9 mouse cellular contexts compared by ENCODE assay signal in the genomic region with DNA sequence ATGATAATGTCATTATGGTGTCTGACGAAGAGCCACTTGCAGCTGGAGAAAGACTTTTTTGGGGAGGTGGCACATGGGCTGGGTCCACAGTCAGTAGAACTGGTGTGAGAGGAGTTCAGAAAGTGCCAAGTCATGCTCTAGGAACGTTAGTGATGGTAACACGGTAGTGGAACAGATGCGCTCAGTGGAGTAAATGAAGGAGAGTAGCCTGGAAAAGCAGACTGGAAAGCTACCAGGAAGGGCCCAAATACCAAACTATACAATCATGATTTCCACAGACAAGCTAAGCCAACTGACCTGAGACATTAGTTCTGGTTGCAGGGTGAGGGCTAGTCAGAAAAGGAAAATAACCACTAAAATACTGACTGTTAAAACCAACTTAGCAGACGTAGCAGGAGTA. TPM values are rescaled to one million over a fixed set of nuclear protein-coding genes. Genes with fewer than 3 reads are reported as not detected.
DNase-seq lines count a peak whose midpoint lies in the region; ATAC-seq lines count a peak whose summit lies in the region.
"Had no signal": no experiment of that assay in that cellular context is flagged by ENCODE, and none has a peak within 500 bp of the region (broad histone marks: within the 10 kb centered on the region; RNA-seq: fewer than 3 reads in every experiment).

No protein-coding gene starts in this region.

- peak; percentile 79 for DNase-seq in heart, embryonic 10.5 days (ENCODE audit: low spot score)
- DNase-seq in heart, adult 18-20 months, result no peak
- peak; percentile 86 for DNase-seq in MEL-GATA-1-ER (ENCODE audit: extremely low read depth, low read depth)
- no peak for DNase-seq in limb, embryonic 11.5 days (ENCODE audit: low spot score)
- no peak for DNase-seq in adrenal gland, postnatal 36 days
- no peak for DNase-seq in urinary bladder, postnatal 10 days (ENCODE audit: low spot score)

- 0 out of 2 replicates have a peak overlapping the region, but pooled peaks have one; percentile 16 for H3K27ac ChIP-seq in heart, embryonic 10.5 days
- no peak overlapping the region for H3K27ac ChIP-seq in limb, embryonic 11.5 days (replicated peaks; ENCODE audit: low read depth, low read length)
- H3K27ac ChIP-seq in neural tube, embryonic 14.5 days (ENCODE audit: low read depth, low read length), result no peak overlapping the region

- H3K9ac ChIP-seq in limb, embryonic 11.5 days (ENCODE audit: low read length), result peak overlapping the region; percentile 43; the same call in 1 of the 2 replicates
- H3K9ac ChIP-seq in neural tube, embryonic 14.5 days (replicated peaks; ENCODE audit: low read depth, low read length), result peak overlapping the region; percentile 37; the same call in 1 of the 2 replicates

- peaks cover 23% of the 10 kb centered on the region; the same call in 1 of the 2 replicates for H3K4me1 ChIP-seq in heart, embryonic 10.5 days
- H3K4me1 ChIP-seq in erythroblast, embryonic 14.5 days (ENCODE audit: control insufficient read depth), result peaks cover 54% of the 10 kb centered on the region
- H3K4me1 ChIP-seq in limb, embryonic 11.5 days (ENCODE audit: control insufficient read depth, insufficient read depth, low read length), result peaks cover 5% of the 10 kb centered on the region; the same call in 1 of the 2 replicates
- peaks cover 25% of the 10 kb centered on the region for H3K4me1 ChIP-seq in neural tube, embryonic 14.5 days (ENCODE audit: control insufficient read depth, insufficient read depth, low read length)

- H3K4me3 ChIP-seq in heart, embryonic 10.5 days, result peak overlapping the region; percentile 83
- peak overlapping the region; percentile 89 for H3K4me3 ChIP-seq in erythroblast, embryonic 14.5 days (replicated peaks)
- peak overlapping the region; percentile 81; the same call in 1 of the 2 replicates for H3K4me3 ChIP-seq in limb, embryonic 11.5 days (ENCODE audit: low read depth, low read length)
- peak overlapping the region; percentile 78 for H3K4me3 ChIP-seq in neural tube, embryonic 14.5 days (ENCODE audit: low read depth, low read length)

- ATAC-seq in limb, embryonic 11.5 days (ENCODE audit: insufficient number of reproducible peaks, low FRiP score, low TSS enrichment, low read depth), result no peak
- no peak for ATAC-seq in neural tube, embryonic 14.5 days (ENCODE audit: low read depth)

- H3K4me2 ChIP-seq in limb, embryonic 11.5 days (ENCODE audit: low read depth, severe bottlenecking), result peak overlapping the region; percentile 74
- H3K4me2 ChIP-seq in neural tube, embryonic 14.5 days (ENCODE audit: low read depth, low read length), result peak overlapping the region; percentile 59

- H3K9me3 ChIP-seq in heart, embryonic 10.5 days, result no peaks in the 10 kb centered on the region
- peaks cover 2% of the 10 kb centered on the region; the same call in 1 of the 2 replicates for H3K9me3 ChIP-seq in erythroblast, embryonic 14.5 days (ENCODE audit: control insufficient read depth, low read length)
- H3K9me3 ChIP-seq in limb, embryonic 11.5 days (ENCODE audit: control insufficient read depth, low read length), result no peaks in the 10 kb centered on the region
- no peaks in the 10 kb centered on the region for H3K9me3 ChIP-seq in neural tube, embryonic 14.5 days (ENCODE audit: control insufficient read depth, low read length)

- peaks cover 15% of the 10 kb centered on the region; the same call in 1 of the 2 replicates for H3K27me3 ChIP-seq in heart, embryonic 10.5 days (ENCODE audit: insufficient read depth, poor library complexity, severe bottlenecking)
- H3K27me3 ChIP-seq in erythroblast, embryonic 14.5 days (ENCODE audit: control insufficient read depth), result peaks cover 22% of the 10 kb centered on the region
- peaks cover 14% of the 10 kb centered on the region for H3K27me3 ChIP-seq in limb, embryonic 11.5 days (ENCODE audit: control insufficient read depth, insufficient read depth, low read length)
- peaks cover 6% of the 10 kb centered on the region for H3K27me3 ChIP-seq in neural tube, embryonic 14.5 days (ENCODE audit: control insufficient read depth, insufficient read depth, low read length)

- peaks cover 16% of the 10 kb centered on the region for H3K36me3 ChIP-seq in heart, embryonic 10.5 days
- H3K36me3 ChIP-seq in erythroblast, embryonic 14.5 days (ENCODE audit: control insufficient read depth), result peaks cover 48% of the 10 kb centered on the region
- H3K36me3 ChIP-seq in limb, embryonic 11.5 days (ENCODE audit: control insufficient read depth, insufficient read depth, low read length), result peaks cover 7% of the 10 kb centered on the region
- H3K36me3 ChIP-seq in neural tube, embryonic 14.5 days (ENCODE audit: control insufficient read depth, insufficient read depth, low read length), result peaks cover 11% of the 10 kb centered on the region; the same call in 1 of the 2 replicates

- WGBS in heart, embryonic 10.5 days, result 43% methylated on average over 5 of the region's 5 CpGs
- 51% methylated on average over 5 of the region's 5 CpGs for WGBS in limb, embryonic 11.5 days
- 41% methylated on average over 5 of the region's 5 CpGs for WGBS in neural tube, embryonic 14.5 days

RNA-seq across cellular contexts. Expression of a gene that starts 4.5 kb away (rescaled TPM):
- 0.31 TPM in 1 of 2 replicates, not detected in the other for polyA plus RNA-seq in heart, embryonic 10.5 days (2016; fragmentation: Nextera tagmentation; extraction: Ambion mirVana)
- 1 to 10 TPM in 1 of 2 experiments, under 1 TPM in 1; 0.74 to 1.3 TPM for total RNA-seq in heart, adult 18-20 months (2021)
- polyA plus RNA-seq in erythroblast, embryonic 14.5 days (2012), result not detected in 2 replicates
- not detected in 2 replicates for polyA plus RNA-seq in limb, embryonic 11.5 days (2014; fragmentation: Nextera tagmentation; extraction: Ambion mirVana)
- polyA plus RNA-seq in neural tube, embryonic 14.5 days (2014; fragmentation: Nextera tagmentation; extraction: Ambion mirVana), result 0.36 TPM in 1 of 2 replicates, not detected in the other
- under 1 TPM; 0.20 to 0.86 TPM for total RNA-seq in adrenal gland, postnatal 36 days (2021)

RNA-seq across cellular contexts. Expression of a gene that starts 5.1 kb away (rescaled TPM):
- 77.5 and 96.6 TPM in 2 replicates for polyA plus RNA-seq in heart, embryonic 10.5 days (2016; fragmentation: Nextera tagmentation; extraction: Ambion mirVana)
- 10 to 100 TPM; 16.7 to 18.5 TPM for total RNA-seq in heart, adult 18-20 months (2021)
- polyA plus RNA-seq in erythroblast, embryonic 14.5 days (2012), result 0.80 and 1.2 TPM in 2 replicates
- 112 and 128 TPM in 2 replicates for polyA plus RNA-seq in limb, embryonic 11.5 days (2014; fragmentation: Nextera tagmentation; extraction: Ambion mirVana)
- polyA plus RNA-seq in neural tube, embryonic 14.5 days (2014; fragmentation: Nextera tagmentation; extraction: Ambion mirVana), result 97.0 and 101 TPM in 2 replicates
- total RNA-seq in adrenal gland, postnatal 36 days (2021), result 10 to 100 TPM; 38.4 to 44.6 TPM

RNA-seq across cellular contexts. Expression of a gene that starts 36.9 kb away (rescaled TPM):
- polyA plus RNA-seq in heart, embryonic 10.5 days (2016; fragmentation: Nextera tagmentation; extraction: Ambion mirVana), result not detected in 2 replicates
- total RNA-seq in heart, adult 18-20 months (2021), result not detected
- not detected in 2 replicates for polyA plus RNA-seq in erythroblast, embryonic 14.5 days (2012)
- not detected in 2 replicates for polyA plus RNA-seq in limb, embryonic 11.5 days (2014; fragmentation: Nextera tagmentation; extraction: Ambion mirVana)
- polyA plus RNA-seq in neural tube, embryonic 14.5 days (2014; fragmentation: Nextera tagmentation; extraction: Ambion mirVana), result not detected in 2 replicates
- total RNA-seq in adrenal gland, postnatal 36 days (2021), result not detected
- polyA plus RNA-seq: small intestine, adult 2 months had no signal

RNA-seq across cellular contexts. Expression of a gene that starts 43.6 kb away (rescaled TPM):
- 60.1 and 74.5 TPM in 2 replicates for polyA plus RNA-seq in heart, embryonic 10.5 days (2016; fragmentation: Nextera tagmentation; extraction: Ambion mirVana)
- 10 to 100 TPM; 46.9 to 49.2 TPM for total RNA-seq in heart, adult 18-20 months (2021)
- polyA plus RNA-seq in erythroblast, embryonic 14.5 days (2012), result 3.9 and 5.1 TPM in 2 replicates
- 67.1 and 74.3 TPM in 2 replicates for polyA plus RNA-seq in limb, embryonic 11.5 days (2014; fragmentation: Nextera tagmentation; extraction: Ambion mirVana)
- 69.3 and 79.3 TPM in 2 replicates for polyA plus RNA-seq in neural tube, embryonic 14.5 days (2014; fragmentation: Nextera tagmentation; extraction: Ambion mirVana)
- total RNA-seq in adrenal gland, postnatal 36 days (2021), result 10 to 100 TPM; 71.5 to 71.6 TPM

RNA-seq across cellular contexts. Expression of a gene that starts 44.1 kb away (rescaled TPM):
- 3.1 and 3.9 TPM in 2 replicates for polyA plus RNA-seq in heart, embryonic 10.5 days (2016; fragmentation: Nextera tagmentation; extraction: Ambion mirVana)
- total RNA-seq in heart, adult 18-20 months (2021), result under 1 TPM; 0.93 to 0.99 TPM
- polyA plus RNA-seq in erythroblast, embryonic 14.5 days (2012), result 1.8 and 2.1 TPM in 2 replicates
- polyA plus RNA-seq in limb, embryonic 11.5 days (2014; fragmentation: Nextera tagmentation; extraction: Ambion mirVana), result 0.28 and 0.32 TPM in 2 replicates
- polyA plus RNA-seq in neural tube, embryonic 14.5 days (2014; fragmentation: Nextera tagmentation; extraction: Ambion mirVana), result 2.7 and 3.8 TPM in 2 replicates
- total RNA-seq in adrenal gland, postnatal 36 days (2021), result 1 to 10 TPM; 2.2 to 2.4 TPM

Comparison
In these comparisons a context has a peak if more than half of its experiments do, and no peak if none do; other contexts are left out.
1. DNase-seq: peak in heart, embryonic 10.5 days (single experiment) and MEL-GATA-1-ER (single experiment); none in heart, adult 18-20 months (0 of 2), limb, embryonic 11.5 days (single experiment), adrenal gland, postnatal 36 days (0 of 2) and urinary bladder, postnatal 10 days (single experiment).
2. RNA of a gene that starts 5.1 kb away (polyA plus RNA-seq): 112 to 128 TPM in limb, embryonic 11.5 days, 97.0 to 101 TPM in neural tube, embryonic 14.5 days and 77.5 to 96.6 TPM in heart, embryonic 10.5 days; 0.80 to 1.2 TPM in erythroblast, embryonic 14.5 days; every median in the first group is over 10 times any median in the second.
3. Peak in every context shown above with its lines, with median percentiles within 50 percentile points of each other: H3K4me3 ChIP-seq.